Mouse (Mus musculus) kidney, embryonic 16.5 days (tissue): Measurements from ENCODE around the gene Fgf23. TPM values are rescaled to one million over a fixed set of nuclear protein-coding genes. Genes with fewer than 3 reads are reported as not detected.

Source experiments
- ATAC-seq: fragments of 200-750 bp; cut with Nextera tagmentation; 2 replicates; pipeline ENCODE4 v1.8.0; 2017; ENCODE audit warnings: moderate TSS enrichment; ENCODE audit not compliant: low FRiP score, low TSS enrichment
- H3K27ac ChIP-seq: fragments of 300-500 bp; sonication (generic); 2 replicates; pipeline ENCODE4 v1.5.1; 2014; ENCODE audit warnings: low read length
- H3K27me3 ChIP-seq: fragments of 300-500 bp; sonication (generic); 2 replicates; pipeline ENCODE4 v1.6.1; 2014; ENCODE audit warnings: low read length, control low read depth, mixed read lengths; ENCODE audit not compliant: insufficient read depth
- H3K36me3 ChIP-seq: fragments of 300-500 bp; sonication (generic); 2 replicates; pipeline ENCODE4 v1.6.1; 2014; ENCODE audit warnings: low read length, control low read depth, mixed read lengths; ENCODE audit not compliant: insufficient read depth
- H3K4me1 ChIP-seq: fragments of 300-500 bp; sonication (generic); 2 replicates; pipeline ENCODE4 v1.6.1; 2014; ENCODE audit warnings: low read length, control low read depth, mixed read lengths; ENCODE audit not compliant: insufficient read depth
- H3K4me2 ChIP-seq: fragments of 300-500 bp; sonication (generic); replicated peaks from 2 replicates; pipeline ENCODE4 v1.6.1; 2014; ENCODE audit warnings: low read depth, low read length
- H3K4me3 ChIP-seq: fragments of 300-500 bp; sonication (generic); 2 replicates; pipeline ENCODE4 v1.5.1; 2014; ENCODE audit warnings: mild to moderate bottlenecking, low read length
- H3K9ac ChIP-seq: fragments of 300-500 bp; sonication (generic); replicated peaks from 2 replicates; pipeline ENCODE4 v1.6.1; 2014; ENCODE audit warnings: low read length
- H3K9me3 ChIP-seq: fragments of 300-500 bp; sonication (generic); 2 replicates; pipeline ENCODE4 v1.6.1; 2016; ENCODE audit warnings: low read length, control low read depth
- WGBS: fragments of 180-500 bp; shearing (Covaris S2); extraction: QIAGEN DNeasy Blood & Tissue Kit; methylation state at CpG from one replicate; pipeline ENCODE4 v1.1.7; 2014; 5-methylcytosine and 5-hydroxymethylcytosine counted together
- polyA plus RNA-seq: library from polyadenylated mRNA; unstranded; fragments of >200 nt; fragmentation: Nextera tagmentation; extraction: Ambion mirVana; gene quantifications from 2 replicates; pipeline ENCODE4 v1.2.1, GENCODE M21; 2015

The Fgf23 gene
- polyA plus RNA-seq, 1 experiment from 2014 or later: not detected

- H3K27me3 ChIP-seq: no peaks in the 10 kb centered on the region
- no peak overlapping the region for H3K9ac ChIP-seq
- H3K4me2 ChIP-seq: no peak overlapping the region
- no peak overlapping the region for H3K4me3 ChIP-seq
- peaks cover 6% of the 10 kb centered on the region; the same call in 1 of the 2 replicates for H3K9me3 ChIP-seq
- no peak for ATAC-seq
- H3K4me1 ChIP-seq: peaks cover 8% of the 10 kb centered on the region; the same call in 1 of the 2 replicates
- no peak overlapping the region for H3K27ac ChIP-seq
- H3K36me3 ChIP-seq: no peaks in the 10 kb centered on the region
Measured at GRCm38 (mm10) chr6:127107413-127107812, 34.7 kb downstream of the Fgf23 start.

- Histone ChIP-seq H3K27ac (no peak overlapping the region), H3K4me2 (peak overlapping the region; percentile 90), H3K9me3 (peaks cover under 1% of the 10 kb centered on the region; the same call in 1 of the 2 replicates), H3K36me3 (no peaks in the 10 kb centered on the region), H3K4me1 (peaks cover 8% of the 10 kb centered on the region; the same call in 1 of the 2 replicates), H3K9ac (peak overlapping the region; percentile 51), H3K27me3 (no peaks in the 10 kb centered on the region), H3K4me3 (peak overlapping the region; percentile 53)
- no peak for ATAC-seq
- WGBS: 38% methylated on average over 20 of the region's 20 CpGs
Measured at GRCm38 (mm10) chr6:127108368-127109060, 35.8 kb downstream of the Fgf23 start.

GRCm38 (mm10) chr6:127109402-127109930, 36.8 kb downstream of the Fgf23 start, which contains the start of gene Tigar:
Tigar (minus strand) TSS chr6:127109557.
- Histone ChIP-seq H3K27ac (no peak within 1 kb of the TSS), H3K9me3 (no peaks in the 10 kb centered on the region), H3K36me3 (no peaks in the 10 kb centered on the region), H3K9ac (peak within 1 kb of the TSS; percentile 51), H3K4me1 (peaks cover 8% of the 10 kb centered on the region; the same call in 1 of the 2 replicates), H3K4me3 (peak within 1 kb of the TSS; percentile 53), H3K4me2 (peak within 1 kb of the TSS; percentile 90), H3K27me3 (no peaks in the 10 kb centered on the region)
- under 1% methylated on average over 37 of the region's 37 CpGs for WGBS
- peak; percentile 100 for ATAC-seq

- ATAC-seq: no peak
- Histone ChIP-seq H3K27me3 (no peaks in the 10 kb centered on the region), H3K27ac (no peak overlapping the region), H3K4me3 (no peak overlapping the region), H3K36me3 (no peaks in the 10 kb centered on the region), H3K4me1 (no peaks in the 10 kb centered on the region), H3K9ac (no peak overlapping the region), H3K4me2 (no peak overlapping the region), H3K9me3 (no peaks in the 10 kb centered on the region)
- WGBS: 65% methylated on average over 23 of the region's 23 CpGs
Measured at GRCm38 (mm10) chr6:127114753-127115456, 42.2 kb downstream of the Fgf23 start.

GRCm38 (mm10) chr6:127122221-127122806, 49.6 kb downstream of the Fgf23 start:
- H3K4me3 ChIP-seq: no peak overlapping the region
- H3K4me2 ChIP-seq: no peak overlapping the region
- peaks cover 8% of the 10 kb centered on the region; the same call in 1 of the 2 replicates for H3K36me3 ChIP-seq
- WGBS: 67% methylated on average over 4 of the region's 4 CpGs
- H3K27ac ChIP-seq: no peak overlapping the region
- no peaks in the 10 kb centered on the region for H3K4me1 ChIP-seq
- no peak for ATAC-seq
- no peaks in the 10 kb centered on the region for H3K9me3 ChIP-seq
- no peaks in the 10 kb centered on the region for H3K27me3 ChIP-seq
- H3K9ac ChIP-seq: no peak overlapping the region

- WGBS: 79% methylated on average over 5 of the region's 5 CpGs
- Histone ChIP-seq H3K27me3 (no peaks in the 10 kb centered on the region), H3K9ac (no peak overlapping the region), H3K27ac (no peak overlapping the region), H3K4me3 (no peak overlapping the region), H3K9me3 (no peaks in the 10 kb centered on the region), H3K4me1 (no peaks in the 10 kb centered on the region), H3K36me3 (peaks cover 15% of the 10 kb centered on the region), H3K4me2 (no peak overlapping the region)
- ATAC-seq: no peak
Measured at GRCm38 (mm10) chr6:127122996-127123395, 50.3 kb downstream of the Fgf23 start.

GRCm38 (mm10) chr6:127123506-127123905, 50.8 kb downstream of the Fgf23 start:
- no peak overlapping the region for H3K27ac ChIP-seq
- no peaks in the 10 kb centered on the region for H3K9me3 ChIP-seq
- ATAC-seq: no peak
- no peak overlapping the region for H3K4me3 ChIP-seq
- H3K36me3 ChIP-seq: peaks cover 15% of the 10 kb centered on the region
- no peaks in the 10 kb centered on the region for H3K27me3 ChIP-seq
- no peak overlapping the region for H3K9ac ChIP-seq
- H3K4me2 ChIP-seq: no peak overlapping the region
- no peaks in the 10 kb centered on the region for H3K4me1 ChIP-seq
- WGBS: 90% methylated on average over 7 of the region's 7 CpGs

- Histone ChIP-seq H3K36me3 (peaks cover 41% of the 10 kb centered on the region), H3K27me3 (no peaks in the 10 kb centered on the region), H3K9ac (no peak overlapping the region), H3K4me3 (no peak overlapping the region), H3K4me2 (no peak overlapping the region), H3K9me3 (no peaks in the 10 kb centered on the region), H3K4me1 (no peaks in the 10 kb centered on the region), H3K27ac (no peak overlapping the region)
- ATAC-seq: no peak
- 93% methylated on average over 14 of the region's 14 CpGs for WGBS
Measured at GRCm38 (mm10) chr6:127129659-127130058, 57.0 kb downstream of the Fgf23 start.

GRCm38 (mm10) chr6:127130377-127130776, 57.7 kb downstream of the Fgf23 start:
- Histone ChIP-seq H3K9me3 (no peaks in the 10 kb centered on the region), H3K27ac (no peak overlapping the region), H3K36me3 (peaks cover 45% of the 10 kb centered on the region), H3K4me2 (no peak overlapping the region), H3K27me3 (no peaks in the 10 kb centered on the region), H3K9ac (no peak overlapping the region), H3K4me3 (no peak overlapping the region), H3K4me1 (no peaks in the 10 kb centered on the region)
- 88% methylated on average over 13 of the region's 13 CpGs for WGBS
- ATAC-seq: no peak
